Mouse (Mus musculus): ENCODE data around the gene Gm26897.

Gm26897 gene

GRCm38 (mm10) chr5:111749599-111749998 lies 15.9 kb downstream of the Gm26897 start:
- DNase-seq (ENCODE audit: extremely low read depth, low read depth) = no peak

- no peak for DNase-seq (ENCODE audit: extremely low read depth, low read depth)
Measured at GRCm38 (mm10) chr5:111750092-111750491, 16.4 kb downstream of the Gm26897 start.

- DNase-seq (ENCODE audit: extremely low read depth, low read depth) = no peak
Measured at GRCm38 (mm10) chr5:111754484-111755139, 20.9 kb downstream of the Gm26897 start.

DNA sequence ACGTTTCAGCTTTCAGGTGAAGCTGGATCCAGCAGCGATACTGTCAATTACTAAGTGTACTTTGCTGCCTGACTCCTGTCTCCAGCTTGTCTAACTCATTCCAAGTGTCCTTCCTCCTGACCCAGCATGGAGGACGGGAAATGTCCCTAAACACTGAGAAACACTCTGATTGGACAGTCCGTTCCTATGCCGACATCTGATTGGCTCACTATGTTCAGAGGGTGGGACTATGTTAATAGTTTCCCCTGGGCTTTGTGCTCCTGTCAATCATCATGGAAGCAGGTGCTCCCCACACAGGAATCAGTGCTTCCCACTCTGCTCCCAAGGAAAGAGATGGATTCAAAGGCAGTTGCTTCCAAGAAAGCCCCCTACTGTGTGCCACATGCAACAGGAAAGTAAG lies 21.6 kb downstream of the Gm26897 start:
- no peak for DNase-seq (ENCODE audit: extremely low read depth, low read depth)

GRCm38 (mm10) chr5:111760721-111761480 lies 27.2 kb downstream of the Gm26897 start:
- DNase-seq (ENCODE audit: extremely low read depth, low read depth) = no peak

GRCm38 (mm10) chr5:111761574-111761973 lies 27.9 kb downstream of the Gm26897 start:
- DNase-seq (ENCODE audit: extremely low read depth, low read depth) = no peak

GRCm38 (mm10) chr5:111762085-111762484 lies 28.4 kb downstream of the Gm26897 start:
- DNase-seq (ENCODE audit: extremely low read depth, low read depth) = no peak

- DNase-seq (ENCODE audit: extremely low read depth, low read depth) = no peak
Measured at GRCm38 (mm10) chr5:111765671-111766290, 32.1 kb downstream of the Gm26897 start.

DNA sequence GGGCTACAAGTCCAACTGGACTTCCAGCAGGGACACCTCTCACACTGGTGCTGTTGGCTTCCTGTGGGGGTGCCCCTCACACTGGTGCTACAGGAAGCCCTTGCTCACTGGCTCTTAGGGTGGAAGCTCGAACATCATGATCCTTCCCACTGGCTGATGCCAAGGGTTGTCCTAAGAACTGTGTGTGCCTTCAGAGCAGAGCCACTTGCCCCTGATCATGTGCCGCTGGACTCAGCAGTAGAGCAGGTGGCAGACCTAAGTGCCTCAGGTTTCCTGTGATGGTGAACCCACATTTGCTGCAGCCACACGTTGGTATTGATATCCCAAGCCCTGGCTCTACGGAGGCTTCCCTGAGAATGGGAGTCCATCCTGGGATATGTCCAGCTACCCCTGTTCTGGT lies 33.0 kb downstream of the Gm26897 start:
- no peak for DNase-seq (ENCODE audit: extremely low read depth, low read depth)

DNA sequence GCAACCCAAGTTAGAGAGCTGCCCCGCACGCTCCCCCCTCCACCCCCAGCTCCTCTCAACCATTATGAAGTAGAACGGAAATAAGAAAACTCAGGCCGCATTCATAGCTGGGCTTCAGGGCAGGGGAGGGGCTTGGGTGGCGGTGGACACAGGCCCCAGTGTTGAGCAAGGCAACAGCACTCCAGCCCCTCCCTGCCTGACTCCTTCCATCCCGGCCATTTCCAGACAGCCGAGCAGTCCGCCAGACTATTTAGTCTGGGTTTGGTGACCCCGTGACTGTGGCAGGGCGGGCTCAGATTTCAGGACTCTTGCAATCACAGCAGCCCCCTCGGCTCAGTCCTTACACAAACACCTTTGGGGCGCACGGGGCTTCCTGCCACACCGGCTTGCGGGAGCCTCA lies 36.5 kb downstream of the Gm26897 start:
- no peak for DNase-seq (ENCODE audit: extremely low read depth, low read depth)

DNA sequence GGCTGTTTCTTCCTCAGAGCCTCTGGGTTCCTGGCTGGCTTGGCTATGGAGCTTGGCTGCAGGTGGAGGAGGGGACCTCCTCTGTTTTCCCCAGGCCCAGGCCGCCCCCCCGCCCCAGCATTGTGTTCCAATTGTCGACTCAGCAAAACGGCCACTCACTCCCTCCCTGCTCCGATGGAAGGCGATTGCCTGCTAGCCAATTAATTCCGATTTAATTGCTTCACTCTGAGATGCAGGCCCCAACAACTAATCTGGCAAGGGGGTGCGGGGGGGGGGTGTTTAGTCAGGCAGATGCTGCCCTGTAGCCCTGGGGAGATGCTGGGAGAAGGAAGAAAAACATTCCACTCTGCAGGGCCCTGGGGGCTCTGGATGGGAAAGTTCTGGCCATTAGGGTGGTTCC lies 38.4 kb downstream of the Gm26897 start:
- no peak for DNase-seq (ENCODE audit: extremely low read depth, low read depth)

GRCm38 (mm10) chr5:111772591-111773406 lies 39.1 kb downstream of the Gm26897 start:
- no peak for DNase-seq (ENCODE audit: extremely low read depth, low read depth)

GRCm38 (mm10) chr5:111773407-111773733 lies 39.6 kb downstream of the Gm26897 start:
- no peak for DNase-seq (ENCODE audit: extremely low read depth, low read depth)

DNA sequence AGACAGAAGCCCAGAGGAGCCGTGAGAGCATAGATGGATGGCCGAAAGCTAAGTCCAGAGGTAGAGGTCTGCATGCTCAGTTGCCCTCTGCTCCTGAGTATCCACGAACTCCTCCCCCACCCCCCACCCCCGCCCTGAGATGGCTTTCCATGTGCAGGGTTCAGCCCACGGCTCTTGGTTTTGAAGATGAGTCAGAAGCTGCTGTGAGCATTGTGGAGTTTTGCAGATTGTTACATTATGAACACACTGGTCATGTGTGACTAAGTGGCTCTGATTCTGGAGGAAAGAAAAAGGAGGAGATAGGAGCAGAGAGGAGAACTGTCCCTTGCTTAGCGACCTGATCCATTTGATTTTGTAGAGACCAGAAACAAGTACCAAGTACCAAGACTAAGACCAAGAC lies 42.5 kb downstream of the Gm26897 start:
- no peak for DNase-seq (ENCODE audit: extremely low read depth, low read depth)

DNA sequence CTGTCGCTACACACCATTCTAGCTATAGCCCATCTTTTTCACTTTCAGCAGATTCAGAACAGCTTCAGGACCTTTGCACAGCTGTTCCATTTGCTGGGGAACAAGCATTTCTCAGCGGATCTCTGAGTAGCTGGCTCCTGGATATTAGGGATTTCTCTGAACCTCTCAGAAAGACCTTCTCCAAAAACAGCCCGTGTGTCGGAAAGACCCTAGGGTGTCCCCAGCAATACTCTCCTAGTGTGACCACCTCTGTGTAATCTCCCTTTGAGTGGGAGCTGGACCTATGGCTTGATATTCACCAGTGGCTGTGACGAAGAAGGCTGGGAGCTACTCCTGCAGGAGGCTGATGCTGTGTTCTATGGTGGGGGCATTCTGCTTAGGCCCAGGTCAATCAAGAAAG lies 44.4 kb downstream of the Gm26897 start:
- DNase-seq (ENCODE audit: extremely low read depth, low read depth) = no peak

GRCm38 (mm10) chr5:111779776-111780485 lies 46.2 kb downstream of the Gm26897 start:
- DNase-seq (ENCODE audit: extremely low read depth, low read depth) = no peak
